8 mouse cellular contexts compared by ENCODE assay signal in the genomic region with DNA sequence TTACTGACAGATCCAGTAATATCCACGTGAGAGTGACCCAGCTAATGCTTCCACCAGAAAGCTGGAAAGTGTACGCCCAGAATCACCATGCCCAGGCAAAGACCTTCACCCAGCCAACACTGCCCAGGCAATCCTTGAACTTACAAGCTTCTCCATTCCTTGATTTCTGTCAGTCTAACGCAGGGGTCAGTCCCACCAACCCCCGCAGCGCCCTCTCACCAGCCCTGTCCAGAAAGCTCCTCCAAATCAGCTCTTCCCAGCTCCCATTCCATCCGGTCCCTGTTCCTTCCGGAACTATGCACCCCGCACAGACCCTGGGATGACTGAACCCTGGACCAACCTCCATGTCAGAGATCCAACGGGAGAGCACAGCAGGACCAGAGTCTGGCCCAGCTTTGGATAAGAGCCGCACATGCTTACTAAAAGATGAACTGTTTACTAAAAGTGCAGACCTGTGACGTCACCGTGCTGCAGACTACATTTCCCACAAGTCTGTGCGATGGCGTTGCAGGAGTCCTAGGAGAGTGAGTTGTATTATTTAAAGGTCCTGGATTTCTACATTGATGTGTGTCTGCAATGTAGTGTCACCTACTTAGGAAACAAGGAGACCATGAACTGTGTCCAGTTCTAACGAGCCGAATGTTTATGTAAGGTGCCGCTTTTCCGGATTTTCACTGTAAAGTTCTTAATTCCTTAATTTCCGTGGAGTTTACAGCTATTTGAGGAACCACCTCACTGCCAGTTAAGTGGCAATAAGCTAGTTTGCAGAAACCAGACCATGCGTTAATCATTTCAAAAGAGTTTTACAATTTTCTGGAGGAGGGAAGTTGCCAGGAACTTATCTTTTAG. TPM values are rescaled to one million over a fixed set of nuclear protein-coding genes. Genes with fewer than 3 reads are reported as not detected.
DNase-seq lines count a peak whose midpoint lies in the region; ATAC-seq and TF ChIP-seq lines count a peak whose summit lies in the region.

A gene (minus strand): TSS at position 453 of the 849 bp plus-strand sequence.

- DNase-seq in ES-E14 (ENCODE audit: low read depth, low spot score), result peak; percentile 71
- DNase-seq in cerebellum, adult 18-20 months, result peak; percentile 91 to 97
- peak; percentile 90 to 91 for DNase-seq in heart, postnatal 36 days
- DNase-seq in layer of hippocampus, adult 2 months (ENCODE audit: low spot score in 2 of 2), result peak; percentile 87 to 95
- peak; percentile 96 for DNase-seq in lung, embryonic 14.5 days
- peak; percentile 90 for DNase-seq in thymus, adult 2 months

- no peaks in the 10 kb centered on the region; the same call in 1 of the 2 replicates for H3K36me3 ChIP-seq in ES-E14 (ENCODE audit: control insufficient read depth, insufficient read depth, low read length, poor library complexity, severe bottlenecking)
- H3K36me3 ChIP-seq in forebrain, embryonic 16.5 days (ENCODE audit: control insufficient read depth, insufficient read depth), result peaks cover 8% of the 10 kb centered on the region
- H3K36me3 ChIP-seq in lung, embryonic 14.5 days (ENCODE audit: insufficient read depth), result peaks cover 13% of the 10 kb centered on the region; the same call in 1 of the 2 replicates
- peaks cover 16% of the 10 kb centered on the region for H3K36me3 ChIP-seq in thymus, adult 2 months (ENCODE audit: control insufficient read depth, insufficient read depth, low read length)

- no peaks in the 10 kb centered on the region for H3K9me3 ChIP-seq in ES-E14 (ENCODE audit: control insufficient read depth, insufficient read depth, low read depth, low read length)
- no peaks in the 10 kb centered on the region for H3K9me3 ChIP-seq in forebrain, embryonic 16.5 days (ENCODE audit: control insufficient read depth, low read length)
- no peaks in the 10 kb centered on the region for H3K9me3 ChIP-seq in lung, embryonic 14.5 days (ENCODE audit: low read depth, low read length)

- intact Hi-C loops in heart, postnatal 36 days (cut with DNase I), result loop anchor here (1.0 to 2.0 kb wide), 4 partner anchors 33 to 101 kb away; a partner anchor contains a TSS

- H3K4me3 ChIP-seq in ES-E14 (ENCODE audit: insufficient read depth in 1 of 2, low read depth in 1 of 2, low read length in 2 of 2, poor library complexity in 1 of 2, severe bottlenecking in 1 of 2), result peak within 1 kb of the TSS; percentile 61 to 91
- peak within 1 kb of the TSS; percentile 64 for H3K4me3 ChIP-seq in forebrain, embryonic 16.5 days (replicated peaks; ENCODE audit: low read length)
- H3K4me3 ChIP-seq in layer of hippocampus, adult 2 months, result peak within 1 kb of the TSS; percentile 73
- H3K4me3 ChIP-seq in lung, embryonic 14.5 days (ENCODE audit: low read depth, low read length), result peak within 1 kb of the TSS; percentile 55
- peak within 1 kb of the TSS; percentile 86 for H3K4me3 ChIP-seq in olfactory bulb, adult 2 months (ENCODE audit: insufficient read depth, low read depth, low read length)
- H3K4me3 ChIP-seq in thymus, adult 2 months (ENCODE audit: control insufficient read depth, insufficient read depth, low read length), result peak within 1 kb of the TSS; percentile 77

- TF ChIP-seq POLR2A in olfactory bulb, adult 2 months (IDR thresholded peaks at IDR 0.05; ENCODE audit: insufficient read depth, low read depth, low read length), result no peak
- no peak for TF ChIP-seq POLR2A in thymus, adult 2 months (IDR thresholded peaks at IDR 0.05; ENCODE audit: control insufficient read depth, extremely low read depth, insufficient read depth, low read length, poor library complexity)

- ATAC-seq in forebrain, embryonic 16.5 days, result peak; percentile 98
- peak; percentile 98 for ATAC-seq in lung, embryonic 14.5 days (ENCODE audit: insufficient read depth)

- H3K9ac ChIP-seq in ES-E14 (ENCODE audit: insufficient read depth, low read depth, low read length, poor library complexity, severe bottlenecking), result peak within 1 kb of the TSS; percentile 56
- peak within 1 kb of the TSS; percentile 64 for H3K9ac ChIP-seq in forebrain, embryonic 16.5 days (replicated peaks; ENCODE audit: low read depth, low read length)
- H3K9ac ChIP-seq in lung, embryonic 14.5 days, result peak within 1 kb of the TSS; percentile 51

- peak within 1 kb of the TSS; percentile 72 for H3K4me2 ChIP-seq in forebrain, embryonic 16.5 days (ENCODE audit: low read length)
- peak within 1 kb of the TSS; percentile 59 for H3K4me2 ChIP-seq in lung, embryonic 14.5 days

- no peaks in the 10 kb centered on the region for H3K27me3 ChIP-seq in forebrain, embryonic 16.5 days (replicated peaks; ENCODE audit: control insufficient read depth, insufficient read depth, low read length)
- H3K27me3 ChIP-seq in lung, embryonic 14.5 days (ENCODE audit: insufficient read depth, low read length), result no peaks in the 10 kb centered on the region
- no peaks in the 10 kb centered on the region for H3K27me3 ChIP-seq in thymus, adult 2 months (ENCODE audit: control insufficient read depth, insufficient read depth, low read length)

- TF ChIP-seq CTCF in layer of hippocampus, adult 2 months (conservative IDR thresholded peaks at IDR 0.05), result no peak
- no peak for TF ChIP-seq CTCF in lung, embryonic 14.5 days (IDR thresholded peaks at IDR 0.05; ENCODE audit: low read depth)
- TF ChIP-seq CTCF in olfactory bulb, adult 2 months (IDR thresholded peaks at IDR 0.05; ENCODE audit: insufficient read depth, low read depth, low read length), result no peak
- TF ChIP-seq CTCF in thymus, adult 2 months (IDR thresholded peaks at IDR 0.05; ENCODE audit: borderline replicate concordance, control insufficient read depth, extremely low read depth, insufficient read depth, low read length, poor library complexity), result no peak

- no peak within 1 kb of the TSS for H3K27ac ChIP-seq in ES-E14 (ENCODE audit: insufficient read depth, low read depth, low read length, poor library complexity, severe bottlenecking)
- peak within 1 kb of the TSS; percentile 14; the same call in 1 of the 2 replicates for H3K27ac ChIP-seq in forebrain, embryonic 16.5 days (ENCODE audit: low read length)
- H3K27ac ChIP-seq in layer of hippocampus, adult 2 months, result peak within 1 kb of the TSS; percentile 71
- 0 out of 2 replicates have a peak within 1 kb of the TSS, but pooled peaks have one; percentile 4 for H3K27ac ChIP-seq in lung, embryonic 14.5 days (ENCODE audit: low read depth)
- 0 out of 2 replicates have a peak within 1 kb of the TSS, but pooled peaks have one; percentile 33 for H3K27ac ChIP-seq in olfactory bulb, adult 2 months (ENCODE audit: insufficient read depth, low read depth, low read length)
- H3K27ac ChIP-seq in thymus, adult 2 months (ENCODE audit: control insufficient read depth, insufficient read depth, low read length), result no peak within 1 kb of the TSS

- in situ Hi-C loops in ES-E14 (cut with MboI; ENCODE audit: low sequenced_read_pairs in 2 of 2, unreplicated experiment in 2 of 2), result no loop called here

- H3K4me1 ChIP-seq in ES-E14 (ENCODE audit: control insufficient read depth in 2 of 2, insufficient read depth in 2 of 2, low read length in 2 of 2, poor library complexity in 1 of 2), result 0 out of 4 replicates have a peak, but pooled peaks cover 2 to 5% of the 10 kb centered on the region in 2 experiments
- peaks cover 9% of the 10 kb centered on the region for H3K4me1 ChIP-seq in forebrain, embryonic 16.5 days (replicated peaks; ENCODE audit: control insufficient read depth, insufficient read depth, low read length)
- H3K4me1 ChIP-seq in lung, embryonic 14.5 days (ENCODE audit: insufficient read depth), result no peaks in the 10 kb centered on the region
- peaks cover 6% of the 10 kb centered on the region; the same call in 1 of the 2 replicates for H3K4me1 ChIP-seq in olfactory bulb, adult 2 months (ENCODE audit: control insufficient read depth, insufficient read depth, low read length)
- peaks cover 8% of the 10 kb centered on the region for H3K4me1 ChIP-seq in thymus, adult 2 months (replicated peaks; ENCODE audit: control insufficient read depth, insufficient read depth, low read length)

- 1% methylated on average over 20 of the region's 20 CpGs for WGBS in forebrain, embryonic 16.5 days
- WGBS in lung, embryonic 14.5 days, result 1% methylated on average over 20 of the region's 20 CpGs
- under 1% methylated on average over 20 of the region's 20 CpGs for WGBS in olfactory bulb, adult 2 months
- 1% methylated on average over 20 of the region's 20 CpGs for WGBS in thymus, adult 2 months

TF ChIP-seq in ES-E14, 5 proteins besides CTCF, POLR2A, EP300 and RAD21:
- no peak for TF ChIP-seq ZNF384 (IDR thresholded peaks at IDR 0.05; ENCODE audit: low read depth, low read length)
- no peak for TF ChIP-seq MAFK (IDR thresholded peaks at IDR 0.05; ENCODE audit: insufficient read depth, low read depth, low read length)
- no peak for TF ChIP-seq ZC3H11A (IDR thresholded peaks at IDR 0.05; ENCODE audit: borderline replicate concordance, low read depth, low read length)
- TF ChIP-seq HCFC1 (IDR thresholded peaks at IDR 0.05; ENCODE audit: borderline replicate concordance, insufficient read depth, low read length), result peak; percentile 86

RNA-seq across cellular contexts. Expression of the gene that starts here (rescaled TPM):
- 11.5 and 16.8 TPM in 2 replicates for total RNA-seq in ES-E14 (2012; rRNA removed)
- 9.7 and 11.0 TPM in 2 replicates for polyA plus RNA-seq in forebrain, embryonic 16.5 days (2015; fragmentation: Nextera tagmentation; extraction: Ambion mirVana)
- 10 to 100 TPM in 1 of 2 experiments, 1 to 10 TPM in 1; 10.0 to 10.2 TPM for total RNA-seq in heart, postnatal 36 days (2021)
- 10 to 100 TPM; 11.8 TPM for total RNA-seq in layer of hippocampus, adult 2 months (2021)
- 10.1 and 11.5 TPM in 2 replicates for polyA plus RNA-seq in lung, embryonic 14.5 days (2014; fragmentation: Nextera tagmentation; extraction: Ambion mirVana)
- not detected in 2 replicates for polyA plus RNA-seq in olfactory bulb, adult 2 months (2012; ENCODE audit: insufficient read depth, insufficient read length, low replicate concordance, missing spikeins)
- polyA plus RNA-seq in thymus, adult 2 months (2012; rRNA removed), result 2.4 and 3.6 TPM in 2 replicates

Comparison
In these comparisons a context has a peak if more than half of its experiments do, and no peak if none do; other contexts are left out.
1. H3K27ac ChIP-seq: peak in forebrain, embryonic 16.5 days (single experiment), layer of hippocampus, adult 2 months (single experiment), lung, embryonic 14.5 days (single experiment) and olfactory bulb, adult 2 months (single experiment); none in ES-E14 (single experiment) and thymus, adult 2 months (single experiment).
2. Peak in every context shown above with its lines, with median percentiles within 50 percentile points of each other: DNase-seq, H3K4me3 ChIP-seq and H3K9ac ChIP-seq.